Mouse (Mus musculus) urinary bladder, postnatal 4 days (tissue): ENCODE results near the gene Unc93a2.
"Not testable (repeated sequence)": the region's sequence is repeated elsewhere in the genome, so short reads cannot be mapped to it uniquely, and the experiment has no call there.

Experiments used
- DNase-seq, 2 experiments: peaks; one replicate each; pipeline ENCODE4 v3.0.0; 2021 to 2022; ENCODE audit warnings: low spot score in 2 of 2

The Unc93a2 gene

DNA sequence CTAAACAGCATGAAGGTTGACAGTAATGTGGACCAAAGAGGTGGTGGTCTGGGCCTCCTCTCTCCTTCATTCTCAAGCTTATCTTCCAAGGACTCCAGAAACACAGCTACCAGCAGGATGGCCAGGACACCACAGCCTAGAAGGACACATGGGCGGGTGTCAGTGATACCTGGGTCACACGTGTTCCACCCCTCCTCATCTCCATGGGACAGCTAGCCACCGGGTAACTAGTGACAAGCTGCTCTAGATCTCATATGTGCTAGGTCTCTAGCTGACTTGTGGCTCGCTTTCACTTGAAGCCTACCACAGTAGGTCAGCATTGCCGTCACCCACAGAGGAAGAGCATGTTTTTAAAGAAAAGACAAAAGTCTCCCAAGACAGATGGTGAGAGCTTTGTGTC is 13.4 kb downstream of the Unc93a2 start, which contains the start of gene Gm49630:
Gm49630 (minus strand) TSS at position 101 of the 400 bp plus-strand sequence.
- not testable (repeated sequence) for DNase-seq

DNA sequence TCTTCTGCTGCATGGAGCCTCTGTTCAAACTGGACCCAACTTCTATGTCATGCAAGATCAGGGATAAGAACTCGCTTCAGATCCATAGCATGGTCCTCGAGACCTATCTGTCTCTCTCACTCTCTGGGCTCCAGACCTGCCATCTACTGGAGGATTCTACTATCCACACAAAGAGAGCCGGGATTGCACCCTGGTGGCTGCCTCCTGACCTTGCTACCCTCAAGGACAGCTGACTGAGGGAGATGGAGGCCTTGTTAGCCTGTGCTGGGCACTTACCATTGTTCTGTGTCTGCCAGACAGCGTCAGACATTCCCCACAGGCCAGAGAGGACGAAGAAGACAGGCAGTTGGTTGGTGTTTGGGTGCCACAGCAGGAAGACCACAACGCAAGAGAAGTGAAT is 15.9 kb downstream of the Unc93a2 start:
- DNase-seq, result not testable (repeated sequence)

GRCm38 (mm10) chr17:7366676-7367374 is 18.4 kb downstream of the Unc93a2 start:
- DNase-seq, result not testable (repeated sequence)

DNA sequence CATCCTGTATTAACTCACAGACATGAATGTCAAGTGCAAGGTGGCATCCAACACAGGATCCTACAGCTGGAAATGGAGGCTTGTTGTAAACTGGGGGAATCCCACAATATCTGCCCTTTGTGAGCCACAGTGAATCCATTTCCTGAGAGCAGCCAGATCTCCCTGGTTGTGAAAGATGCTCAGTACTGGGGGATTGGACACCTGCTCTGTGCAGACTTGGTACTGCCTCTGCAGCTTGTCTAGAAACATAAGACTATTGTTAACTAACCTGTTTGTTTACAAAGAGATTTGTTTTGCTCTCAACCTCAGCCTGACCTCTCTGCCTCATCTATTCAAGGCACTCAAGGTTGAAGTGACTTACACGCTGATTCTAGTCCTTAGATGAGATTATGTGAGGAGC is 19.0 kb downstream of the Unc93a2 start:
- not testable (repeated sequence) for DNase-seq

- not testable (repeated sequence) for DNase-seq
Measured at GRCm38 (mm10) chr17:7365615-7366014, 19.6 kb downstream of the Unc93a2 start.

GRCm38 (mm10) chr17:7360749-7361465 is 24.4 kb downstream of the Unc93a2 start:
- not testable (repeated sequence) for DNase-seq

DNA sequence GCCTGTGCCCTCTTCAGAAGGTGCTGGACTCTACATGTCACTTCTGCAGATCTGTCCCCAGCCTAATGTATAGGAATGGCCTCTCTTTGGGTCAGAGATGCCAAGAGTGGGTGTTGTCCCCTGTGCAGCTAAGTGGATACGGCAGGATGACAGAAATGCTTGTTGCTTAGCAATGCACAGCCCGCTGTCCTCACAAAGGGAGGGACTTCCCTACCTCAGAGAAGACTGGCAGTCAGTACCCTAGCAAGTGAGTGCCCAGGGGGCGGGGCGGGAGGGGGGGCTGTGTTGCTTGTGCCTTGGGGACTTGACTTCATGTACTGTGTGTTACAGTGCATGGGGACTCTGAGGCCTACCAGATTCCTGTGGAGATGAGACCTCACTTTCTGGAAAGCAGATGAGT is 25.5 kb downstream of the Unc93a2 start:
- not testable (repeated sequence) for DNase-seq

GRCm38 (mm10) chr17:7352596-7352995 is 32.7 kb downstream of the Unc93a2 start, which contains the start of gene Ttll2:
TSS of gene Ttll2 (minus strand) at chr17:7352696.
- not testable (repeated sequence) for DNase-seq

DNA sequence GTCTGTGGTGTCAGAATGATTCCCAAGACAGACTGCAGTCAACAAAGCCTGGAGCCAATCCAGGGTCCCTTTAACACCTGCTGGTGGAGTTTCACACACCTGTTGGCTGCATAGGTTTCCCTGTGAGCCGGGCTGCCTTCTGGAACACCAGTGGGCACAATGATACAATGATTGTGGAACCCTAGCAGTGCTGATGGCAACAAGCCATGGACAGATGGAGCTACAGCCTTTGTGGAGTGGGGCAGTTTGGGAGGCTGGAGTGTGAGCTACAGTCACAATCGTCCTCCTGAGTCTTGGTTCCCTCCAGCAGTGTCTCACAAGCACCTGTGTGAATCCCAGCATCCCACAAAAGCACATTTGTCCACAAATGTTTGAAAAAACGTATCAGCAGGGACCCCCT is 36.5 kb downstream of the Unc93a2 start:
- DNase-seq, result not testable (repeated sequence)

DNA sequence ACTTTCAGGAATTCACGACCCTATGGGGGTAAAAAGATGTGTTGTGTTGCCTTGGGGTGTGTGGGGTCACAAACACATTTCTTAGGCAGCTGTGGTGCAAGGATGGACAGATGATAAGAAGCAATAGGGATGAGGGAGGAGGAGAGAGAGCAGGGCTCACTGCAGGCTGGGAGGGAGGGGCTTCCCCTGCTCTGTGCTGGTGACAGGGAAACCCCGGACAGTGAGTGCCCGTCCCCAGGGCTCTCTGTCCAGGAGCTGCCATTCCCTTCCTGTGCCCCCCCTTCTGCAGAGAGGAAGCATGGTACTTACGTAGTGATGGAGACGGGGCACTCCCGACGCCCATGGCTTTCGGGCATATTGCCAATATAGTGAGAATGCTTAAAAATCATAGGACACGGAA is 47.9 kb downstream of the Unc93a2 start:
- DNase-seq, result not testable (repeated sequence)

DNA sequence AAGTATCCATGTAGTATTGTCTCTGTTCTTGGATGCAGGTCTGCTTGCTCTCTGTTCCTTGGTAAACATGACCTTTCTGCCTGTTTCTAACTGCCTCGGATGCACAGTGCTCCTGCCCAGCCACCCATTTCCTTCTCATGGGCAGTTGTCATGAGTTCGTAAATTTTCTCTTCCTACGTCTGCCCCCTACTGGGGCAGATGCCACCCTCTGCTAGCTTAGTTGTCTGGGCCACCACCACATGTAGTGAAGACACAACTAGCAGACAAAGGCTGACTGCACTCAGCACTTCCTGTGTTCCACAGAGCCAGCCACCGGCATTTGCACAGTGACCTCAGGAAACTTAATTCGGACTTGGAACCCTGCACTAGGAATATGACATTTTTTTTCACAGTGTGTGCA is 52.5 kb downstream of the Unc93a2 start:
- DNase-seq, result not testable (repeated sequence)

GRCm38 (mm10) chr17:7326415-7326814 is 58.8 kb downstream of the Unc93a2 start:
- DNase-seq, result not testable (repeated sequence)

DNA sequence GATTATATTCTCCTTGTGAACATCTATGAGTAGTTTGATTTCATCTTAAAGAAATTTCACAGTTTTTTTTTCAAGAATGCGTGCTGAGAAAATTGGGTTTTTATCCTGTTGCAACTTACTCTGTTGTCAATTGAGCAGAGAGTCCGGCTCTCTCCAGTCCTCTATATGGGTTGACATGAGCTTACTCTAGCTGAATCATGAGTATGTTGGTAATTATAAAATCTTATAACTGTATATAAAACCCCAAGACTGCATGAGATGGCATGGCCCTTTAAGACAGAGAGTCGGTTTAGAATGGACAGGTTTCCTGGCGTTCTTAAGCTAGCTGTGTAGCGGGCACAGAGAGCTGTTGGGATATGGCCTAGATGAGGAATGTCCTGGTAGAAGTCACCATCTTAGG is 60.9 kb downstream of the Unc93a2 start, which contains the start of gene Tcp10a:
Tcp10a (plus strand) TSS at position 301 of the 400 bp plus-strand sequence.
- not testable (repeated sequence) for DNase-seq

DNA sequence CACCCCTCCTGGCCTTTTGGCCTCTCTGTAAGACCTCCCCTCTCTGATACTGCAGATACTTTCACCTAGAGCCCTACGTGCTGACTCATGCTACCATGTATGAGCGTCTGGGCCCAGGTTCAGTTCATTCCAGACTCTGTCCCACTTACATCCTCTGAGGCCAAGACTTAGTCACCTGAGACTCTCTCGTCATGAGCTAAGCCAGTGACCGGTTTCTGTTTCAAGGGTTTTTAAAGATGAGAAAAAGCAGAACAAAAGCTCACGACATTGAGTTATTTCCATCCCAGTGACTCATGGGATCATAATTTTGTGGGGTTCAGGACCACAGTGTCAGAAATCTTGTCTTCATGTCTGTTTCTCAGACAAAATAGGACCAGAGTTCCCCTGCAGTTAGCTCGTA is 65.5 kb downstream of the Unc93a2 start:
- not testable (repeated sequence) for DNase-seq

DNA sequence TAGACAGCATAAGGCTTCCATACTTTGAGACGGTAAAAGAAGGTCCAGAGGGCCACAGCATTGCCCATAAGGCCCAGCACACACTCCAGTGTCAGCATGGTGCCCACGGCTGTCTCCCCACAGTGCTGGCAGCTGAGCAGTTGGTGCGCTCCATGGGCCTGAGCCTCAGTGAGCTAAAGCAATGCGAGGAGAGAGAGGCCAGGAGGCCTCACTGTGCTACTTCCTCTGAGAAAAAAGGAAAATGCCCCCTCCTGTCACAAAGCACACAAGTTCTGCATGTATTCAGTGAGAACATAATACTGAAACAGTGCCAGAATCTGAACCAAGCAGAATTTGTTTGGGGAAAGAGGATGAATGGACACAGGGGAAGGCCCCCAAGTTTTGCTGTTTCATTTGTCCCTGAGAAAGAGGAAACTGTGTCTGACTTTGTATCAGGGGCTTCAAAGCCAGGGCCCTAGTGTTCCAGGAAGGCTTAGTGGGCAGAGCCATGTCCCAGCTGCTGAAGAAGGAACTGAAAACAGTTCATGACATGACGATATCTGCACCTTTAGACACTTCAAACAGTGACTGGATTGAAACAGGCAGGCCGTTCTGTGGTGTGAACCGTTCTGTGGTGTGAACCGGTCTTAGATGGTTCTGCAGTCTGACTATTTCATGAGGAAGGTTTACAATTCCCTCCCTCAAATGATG is 69.4 kb downstream of the Unc93a2 start:
- DNase-seq, result not testable (repeated sequence)
